13 mouse cellular contexts compared by ENCODE assay signal in genomic region chr19:21173896-21174483, GRCm38 (mm10).
A peak's percentile ranks its signal among the peaks of the same experiment; 100 is the strongest.
DNase-seq lines count a peak whose midpoint lies in the region; ATAC-seq and TF ChIP-seq lines count a peak whose summit lies in the region.
"Had no signal": no experiment of that assay in that cellular context is flagged by ENCODE, and none has a peak within 500 bp of the region (broad histone marks: within the 10 kb centered on the region; RNA-seq: fewer than 3 reads in every experiment).

No protein-coding gene starts in this region.

- no peak overlapping the region for H3K4me2 ChIP-seq in heart, embryonic 11.5 days
- no peak overlapping the region for H3K4me2 ChIP-seq in hindbrain, postnatal 0 days (ENCODE audit: low read depth, low read length)
- H3K4me2 ChIP-seq: forebrain, embryonic 15.5 days; hindbrain, embryonic 14.5 days; neural tube, embryonic 15.5 days had no signal

- H3K4me1 ChIP-seq in heart, embryonic 11.5 days (ENCODE audit: control insufficient read depth, insufficient read depth, low read length), result 0 out of 2 replicates have a peak, but pooled peaks cover 2% of the 10 kb centered on the region
- no peaks in the 10 kb centered on the region for H3K4me1 ChIP-seq in hindbrain, postnatal 0 days (ENCODE audit: insufficient read depth, low read length)
- H3K4me1 ChIP-seq: forebrain, embryonic 15.5 days; neural tube, embryonic 15.5 days had no signal

- ATAC-seq in heart, embryonic 11.5 days (replicated peaks; ENCODE audit: insufficient number of reproducible peaks, low FRiP score, low TSS enrichment), result no peak
- ATAC-seq in hindbrain, postnatal 0 days, result no peak
- ATAC-seq: forebrain, embryonic 15.5 days; Patski had no signal

- no peaks in the 10 kb centered on the region for H3K27me3 ChIP-seq in heart, embryonic 11.5 days (ENCODE audit: control insufficient read depth, insufficient read depth, low read length)
- H3K27me3 ChIP-seq in hindbrain, postnatal 0 days (ENCODE audit: insufficient read depth, low read length), result no peaks in the 10 kb centered on the region
- H3K27me3 ChIP-seq: forebrain, embryonic 15.5 days; neural tube, embryonic 15.5 days; Patski had no signal

- H3K4me3 ChIP-seq in heart, embryonic 11.5 days (ENCODE audit: low read depth, low read length), result no peak overlapping the region
- no peak overlapping the region for H3K4me3 ChIP-seq in hindbrain, postnatal 0 days (ENCODE audit: low read length)
- H3K4me3 ChIP-seq: forebrain, embryonic 15.5 days; neural tube, embryonic 15.5 days had no signal

- no peak overlapping the region for H3K27ac ChIP-seq in heart, embryonic 11.5 days (ENCODE audit: low read depth, low read length)
- H3K27ac ChIP-seq in hindbrain, postnatal 0 days, result no peak overlapping the region
- H3K27ac ChIP-seq: forebrain, embryonic 15.5 days; hindbrain, embryonic 14.5 days; neural tube, embryonic 15.5 days had no signal

- H3K9me3 ChIP-seq in heart, embryonic 11.5 days (replicated peaks; ENCODE audit: control insufficient read depth, low read length), result no peaks in the 10 kb centered on the region
- H3K9me3 ChIP-seq in hindbrain, postnatal 0 days (ENCODE audit: low read length), result no peaks in the 10 kb centered on the region
- H3K9me3 ChIP-seq: forebrain, embryonic 15.5 days; neural tube, embryonic 15.5 days had no signal

- no peak overlapping the region for H3K9ac ChIP-seq in heart, embryonic 11.5 days (ENCODE audit: low read depth, low read length)
- no peak overlapping the region for H3K9ac ChIP-seq in hindbrain, postnatal 0 days (replicated peaks; ENCODE audit: low read length)
- H3K9ac ChIP-seq: forebrain, embryonic 15.5 days; hindbrain, embryonic 14.5 days; neural tube, embryonic 15.5 days had no signal

- TF ChIP-seq CTCF in hindbrain, postnatal 0 days (IDR thresholded peaks at IDR 0.05; ENCODE audit: low read depth), result no peak

- DNase-seq in heart, adult 11 months, result peak; percentile 85
- DNase-seq in CD4-positive helper T cell, adult 2 months (ENCODE audit: low read depth, low spot score), result peak; percentile 7
- peak; percentile 17 for DNase-seq in kidney, adult 18-20 months
- DNase-seq in naive thymus-derived CD4-positive, alpha-beta T cell, adult 2 months (ENCODE audit: low read depth), result peak; percentile 42
- DNase-seq in right cerebral cortex, postnatal 36 days (ENCODE audit: low spot score in 2 of 2), result no peak
- DNase-seq in layer of hippocampus, adult 9-11 months, result no peak
- no peak for DNase-seq in hindbrain, postnatal 0 days (ENCODE audit: low spot score)
- DNase-seq: lung, postnatal 4 days had no signal

- whole genome bisulfite sequencing in heart, embryonic 11.5 days (ENCODE audit: insufficient replicate concordance), result 49% methylated on average over 5 of the region's 5 CpGs
- WGBS in hindbrain, postnatal 0 days, result 76% methylated on average over 5 of the region's 5 CpGs

- no peaks in the 10 kb centered on the region for H3K36me3 ChIP-seq in heart, embryonic 11.5 days (ENCODE audit: control insufficient read depth, insufficient read depth, low read length)
- H3K36me3 ChIP-seq in hindbrain, postnatal 0 days (ENCODE audit: insufficient read depth, low read length), result no peaks in the 10 kb centered on the region
- H3K36me3 ChIP-seq: forebrain, embryonic 15.5 days; neural tube, embryonic 15.5 days had no signal

Comparison
In these comparisons a context has a peak if more than half of its experiments do, and no peak if none do; other contexts are left out.
1. DNase-seq: peak in heart, adult 11 months (single experiment), CD4-positive helper T cell, adult 2 months (single experiment), kidney, adult 18-20 months (single experiment) and naive thymus-derived CD4-positive, alpha-beta T cell, adult 2 months (single experiment); none in right cerebral cortex, postnatal 36 days (0 of 2), layer of hippocampus, adult 9-11 months (single experiment) and hindbrain, postnatal 0 days (single experiment).